22 mouse cellular contexts compared by ENCODE assay signal in genomic region chr5:43231061-43231460, GRCm38 (mm10).
"Had no signal": no experiment of that assay in that cellular context is flagged by ENCODE, and none has a peak within 500 bp of the region (broad histone marks: within the 10 kb centered on the region; RNA-seq: fewer than 3 reads in every experiment).

No protein-coding gene starts in this region.

- H3K36me3 ChIP-seq: limb, embryonic 10.5 days; limb, embryonic 13.5 days; liver, embryonic 15.5 days; midbrain, embryonic 13.5 days; neural tube, embryonic 13.5 days; stomach, embryonic 15.5 days had no signal

- H3K27me3 ChIP-seq: neural tube, embryonic 13.5 days; stomach, embryonic 15.5 days had no signal

- H3K9ac ChIP-seq: limb, embryonic 13.5 days; liver, embryonic 15.5 days; midbrain, embryonic 13.5 days; neural tube, embryonic 13.5 days; stomach, embryonic 15.5 days had no signal

- H3K4me2 ChIP-seq: limb, embryonic 13.5 days; liver, embryonic 15.5 days; midbrain, embryonic 13.5 days; stomach, embryonic 15.5 days had no signal

- H3K27ac ChIP-seq: hindbrain, postnatal 0 days; limb, embryonic 10.5 days; limb, embryonic 13.5 days; liver, embryonic 15.5 days; midbrain, embryonic 13.5 days; neural tube, embryonic 13.5 days; stomach, embryonic 15.5 days had no signal

- H3K4me3 ChIP-seq: layer of hippocampus, adult 2 months; limb, embryonic 10.5 days; limb, embryonic 13.5 days; liver, embryonic 15.5 days; midbrain, embryonic 13.5 days; neural tube, embryonic 13.5 days; stomach, embryonic 15.5 days had no signal

- H3K4me1 ChIP-seq: stomach, embryonic 15.5 days had no signal

- DNase-seq: layer of hippocampus, adult 9-11 months; liver; lung, adult 2 months; lung, postnatal 14 days; lung, postnatal 4 days; retina, postnatal 1 day; right cerebral cortex, postnatal 25 days; spleen, adult 18-20 months; thymus, adult 2 months; thymus, postnatal 14 days; thymus, postnatal 4 days had no signal

- H3K9me3 ChIP-seq: limb, embryonic 10.5 days; limb, embryonic 13.5 days; liver, embryonic 15.5 days; midbrain, embryonic 13.5 days; neural tube, embryonic 13.5 days; stomach, embryonic 15.5 days had no signal

- ATAC-seq: hindbrain, postnatal 0 days; inflammation-experienced regulatory T-cells, adult 6 months; intestine, embryonic 16.5 days; midbrain, embryonic 13.5 days; midbrain, embryonic 16.5 days had no signal
